Mouse (Mus musculus) CH12.LX (cell line): ENCODE measurements around the gene Gm36245. TPM values are rescaled to one million over a fixed set of nuclear protein-coding genes. Genes with fewer than 3 reads are reported as not detected.

Experiments used
- DNase-seq: peaks from one replicate; pipeline ENCODE4 v3.0.0-alpha.2; 2013; ENCODE audit errors: extremely low read depth
- H3K27ac ChIP-seq: 2 replicates; pipeline ENCODE4 v1.5.1; 2012; ENCODE audit warnings: low read depth, mild to moderate bottlenecking, control low read depth, moderate library complexity; ENCODE audit not compliant: insufficient read depth
- H3K27me3 ChIP-seq: replicated peaks from 2 replicates; pipeline ENCODE3; 2012; ENCODE audit warnings: inconsistent platforms
- H3K36me3 ChIP-seq, 2 experiments: replicated peaks in 1 of 2; 2 replicates each; pipeline versions ENCODE3 to v1.6.1; 2012; ENCODE audit warnings: inconsistent platforms in 1 of 2, low read length in 1 of 2, mild to moderate bottlenecking in 1 of 2, mixed read lengths in 1 of 2, moderate library complexity in 1 of 2; ENCODE audit not compliant: control insufficient read depth in 1 of 2, insufficient read depth in 1 of 2
- H3K4me1 ChIP-seq, 2 experiments: 2 replicates each; pipeline ENCODE4 v1.6.1; 2012; ENCODE audit warnings: inconsistent platforms in 1 of 2, moderate library complexity in 1 of 2; ENCODE audit not compliant: insufficient read depth in 2 of 2, control insufficient read depth in 1 of 2
- H3K4me2 ChIP-seq: 2 replicates; pipeline ENCODE4 v1.6.1; 2012; ENCODE audit warnings: low read depth, mild to moderate bottlenecking, control low read depth; ENCODE audit not compliant: poor library complexity, insufficient read depth, severe bottlenecking
- H3K4me3 ChIP-seq, 3 experiments: fragments of 150-350 bp in 1 of 3; sonication (generic) in 1 of 3; replicated peaks in 1 of 3; 2 replicates each; pipeline versions ENCODE3 to v1.5.1; 2011 to 2012; ENCODE audit warnings: low read depth in 2 of 3, low read length in 2 of 3, mild to moderate bottlenecking in 2 of 3, moderate library complexity in 2 of 3, control low read depth in 1 of 3, improper control_type of control experiment in 1 of 3, inconsistent platforms in 1 of 3, mixed read lengths in 1 of 3; ENCODE audit not compliant: poor library complexity in 1 of 3
- H3K79me2 ChIP-seq: replicated peaks from 2 replicates; pipeline ENCODE4 v1.6.1; 2012; ENCODE audit warnings: mild to moderate bottlenecking, moderate library complexity; ENCODE audit not compliant: control insufficient read depth, poor library complexity, insufficient read depth, severe bottlenecking; ENCODE audit errors: extremely low read depth
- H3K9ac ChIP-seq: 2 replicates; pipeline ENCODE4 v1.6.1; 2012; ENCODE audit warnings: low read depth, mild to moderate bottlenecking, control low read depth, moderate library complexity; ENCODE audit not compliant: insufficient read depth
- H3K9me3 ChIP-seq: replicated peaks from 2 replicates; pipeline ENCODE3; 2012; ENCODE audit warnings: low read length, inconsistent platforms, mixed read lengths
- CHD1 ChIP-seq: IDR thresholded peaks from 2 replicates; pipeline ENCODE4 v1.6.1; 2012; ENCODE audit warnings: low read depth, low read length, improper control_type of control experiment, inconsistent platforms
- HCFC1 ChIP-seq: IDR thresholded peaks from 2 replicates; pipeline ENCODE4 v1.6.1; 2012; ENCODE audit warnings: low read depth, mild to moderate bottlenecking, inconsistent platforms, low read length, improper control_type of control experiment
- IRF4 ChIP-seq: IDR thresholded peaks from 2 replicates; pipeline ENCODE4 v1.6.1; 2014; ENCODE audit warnings: low read depth, mild to moderate bottlenecking, inconsistent platforms, low read length, improper control_type of control experiment
- KAT2A ChIP-seq: IDR thresholded peaks from 2 replicates; pipeline ENCODE4 v1.6.1; 2012; ENCODE audit warnings: low read length, improper control_type of control experiment, inconsistent platforms; ENCODE audit not compliant: insufficient replicate concordance
- MAX ChIP-seq: IDR thresholded peaks from 2 replicates; pipeline ENCODE4 v1.6.1; 2011; ENCODE audit warnings: low read length, improper control_type of control experiment
- NRF1 ChIP-seq: IDR thresholded peaks from 2 replicates; pipeline ENCODE4 v1.6.1; 2014; ENCODE audit warnings: low read depth, mild to moderate bottlenecking, inconsistent platforms, low read length, improper control_type of control experiment, moderate library complexity
- POLR2A ChIP-seq: IDR thresholded peaks from 2 replicates; pipeline ENCODE4 v1.6.1; 2011; ENCODE audit warnings: low read depth, mild to moderate bottlenecking, improper control_type of control experiment, low read length
- POLR2AphosphoS2 ChIP-seq: IDR thresholded peaks from 2 replicates; pipeline ENCODE4 v1.6.1; 2011; ENCODE audit warnings: low read depth, low read length, improper control_type of control experiment
- RAD21 ChIP-seq: IDR thresholded peaks from 2 replicates; pipeline ENCODE4 v1.6.1; 2011; ENCODE audit warnings: low read depth, mild to moderate bottlenecking, low read length, improper control_type of control experiment, moderate library complexity
- SMC3 ChIP-seq: IDR thresholded peaks from 2 replicates; pipeline ENCODE4 v1.6.1; 2011; ENCODE audit warnings: low read depth, low read length, improper control_type of control experiment
- USF1 ChIP-seq: IDR thresholded peaks from 2 replicates; pipeline ENCODE4 v1.6.1; 2014; ENCODE audit warnings: low read depth, mild to moderate bottlenecking, inconsistent platforms, low read length, improper control_type of control experiment
- ZC3H11A ChIP-seq: IDR thresholded peaks from 2 replicates; pipeline ENCODE4 v1.6.1; 2012; ENCODE audit warnings: low read depth, mild to moderate bottlenecking, inconsistent platforms, low read length, improper control_type of control experiment
- dilution Hi-C: fragments of 300-500 bp; cut with MboI; formaldehyde crosslinking; loops from 2 replicates; pipeline ENCODE4 v1.14.3; 2020; ENCODE audit warnings: low sequenced_read_pairs; ENCODE audit not compliant: extremely low pct_unique_long_range_greater_than_20kb, extremely low pct_ligation_motif_present
- in situ Hi-C: fragments of 300-500 bp; cut with MboI; formaldehyde crosslinking; loops from 3 replicates; pipeline ENCODE4 v1.14.3; 2019; ENCODE audit warnings: low sequenced_read_pairs, low pct_ligation_motif_present, low pct_unique_long_range_greater_than_20kb, mixed read lengths
- polyA plus RNA-seq: library from polyadenylated mRNA; unstranded; fragments of >175 nt; gene quantifications from 2 replicates; pipeline ENCODE4 v1.2.1, GENCODE M21; 2012; ENCODE audit warnings: low read depth; ENCODE audit not compliant: insufficient read length
- total RNA-seq, 2 experiments: library from RNA; depleted of rRNA; stranded (reverse); fragments of 300-350 nt in 1 of 2; fragments of >200 nt in 1 of 2; gene quantifications; 2 replicates each; pipeline ENCODE4 v1.2.3; 2012 to 2014

Gm36245 gene
- total and polyA plus RNA-seq, 3 experiments = not detected

DNA sequence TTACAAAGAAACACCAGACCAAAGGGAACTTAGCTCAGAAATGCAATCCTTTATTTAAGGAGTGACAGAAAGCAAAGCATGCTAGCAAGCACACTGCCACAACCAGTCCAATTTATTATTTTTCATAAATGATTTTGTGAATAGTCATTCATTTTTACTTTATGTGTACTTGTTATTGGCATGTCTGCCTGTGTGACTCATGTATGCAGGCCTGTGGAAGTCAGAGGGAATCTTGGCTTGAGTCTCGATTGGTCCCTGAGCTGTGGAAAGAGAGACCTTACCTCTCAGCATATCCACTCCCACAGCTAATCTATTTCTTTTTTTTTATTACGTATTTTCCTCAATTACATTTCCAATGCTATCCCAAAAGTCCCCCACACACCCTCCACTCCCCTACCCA is 20.3 kb upstream of the Gm36245 start:
- H3K79me2 ChIP-seq = no peaks in the 10 kb centered on the region
- TF ChIP-seq NRF1 (no peak), SMC3 (no peak), USF1 (no peak)
- in situ Hi-C loops = no loop called here
- dilution Hi-C loops = no loop called here
- H3K4me2 ChIP-seq = no peak overlapping the region
- no peak overlapping the region for H3K27ac ChIP-seq
- no peak overlapping the region for H3K4me3 ChIP-seq
- H3K27me3 ChIP-seq = peaks cover 3% of the 10 kb centered on the region
- DNase-seq = no peak
- H3K36me3 ChIP-seq = peaks cover 0 to 4% of the 10 kb centered on the region in 2 experiments
- H3K9me3 ChIP-seq = peaks cover 2% of the 10 kb centered on the region
- H3K9ac ChIP-seq = no peak overlapping the region
- H3K4me1 ChIP-seq = no peaks in the 10 kb centered on the region

DNA sequence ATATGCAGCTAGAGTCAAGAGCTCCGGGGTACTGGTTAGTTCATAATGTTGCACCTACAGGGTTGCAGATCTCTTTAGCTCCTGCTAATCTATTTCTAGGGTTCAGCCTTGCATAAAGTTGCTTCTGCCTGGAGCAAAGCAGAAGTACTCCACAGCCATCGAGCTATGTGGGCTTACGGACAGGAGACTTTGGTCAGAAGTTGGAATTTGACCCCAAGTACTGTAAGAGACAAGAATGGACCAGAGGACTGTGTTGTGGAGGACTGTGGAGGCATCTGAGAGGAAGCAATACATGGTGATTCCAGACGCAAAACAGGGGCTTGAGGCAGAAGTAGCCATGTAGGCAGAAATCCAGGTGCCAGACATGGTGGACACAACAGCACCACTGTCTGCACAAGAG is 19.7 kb upstream of the Gm36245 start:
- H3K79me2 ChIP-seq = no peaks in the 10 kb centered on the region
- H3K27me3 ChIP-seq = peaks cover 3% of the 10 kb centered on the region
- peaks cover 2% of the 10 kb centered on the region for H3K9me3 ChIP-seq
- no peaks in the 10 kb centered on the region for H3K4me1 ChIP-seq
- DNase-seq = no peak
- dilution Hi-C loops = no loop called here
- in situ Hi-C loops = no loop called here
- peaks cover 0 to 4% of the 10 kb centered on the region in 2 experiments for H3K36me3 ChIP-seq
- TF ChIP-seq HCFC1 (no peak), POLR2A (no peak), CHD1 (no peak), ZC3H11A (no peak)
- H3K4me3 ChIP-seq = no peak overlapping the region
- no peak overlapping the region for H3K27ac ChIP-seq
- no peak overlapping the region for H3K9ac ChIP-seq
- H3K4me2 ChIP-seq = no peak overlapping the region

GRCm38 (mm10) chr15:77581681-77582080 is 17.4 kb upstream of the Gm36245 start:
- H3K4me1 ChIP-seq = no peaks in the 10 kb centered on the region
- peaks cover 3% of the 10 kb centered on the region for H3K27me3 ChIP-seq
- H3K9me3 ChIP-seq = peaks cover 2% of the 10 kb centered on the region
- H3K4me3 ChIP-seq = no peak overlapping the region
- no peak for DNase-seq
- peaks cover 0 to 18% of the 10 kb centered on the region in 2 experiments for H3K36me3 ChIP-seq
- no peaks in the 10 kb centered on the region for H3K79me2 ChIP-seq
- no peak overlapping the region for H3K4me2 ChIP-seq
- H3K9ac ChIP-seq = no peak overlapping the region
- H3K27ac ChIP-seq = no peak overlapping the region
- no peak for TF ChIP-seq MAX
- TF ChIP-seq KAT2A = no peak
- no peak for TF ChIP-seq USF1
- no peak for TF ChIP-seq IRF4
- TF ChIP-seq RAD21 = no peak
- TF ChIP-seq POLR2AphosphoS2 = no peak
- in situ Hi-C loops (no loop called here), dilution Hi-C loops (no loop called here)
